32 mouse cellular contexts compared by ENCODE assay signal in genomic region chr10:76541336-76542085, GRCm38 (mm10). TPM values are rescaled to one million over a fixed set of nuclear protein-coding genes. Genes with fewer than 3 reads are reported as not detected.
DNase-seq lines count a peak whose midpoint lies in the region; ATAC-seq and TF ChIP-seq lines count a peak whose summit lies in the region.
"Had no signal": no experiment of that assay in that cellular context is flagged by ENCODE, and none has a peak within 500 bp of the region (broad histone marks: within the 10 kb centered on the region; RNA-seq: fewer than 3 reads in every experiment).

No protein-coding gene starts in this region.

- H3K9ac ChIP-seq in liver, embryonic 11.5 days (ENCODE audit: low read depth, low read length): no peak overlapping the region
- no peak overlapping the region for H3K9ac ChIP-seq in liver, embryonic 12.5 days
- H3K9ac ChIP-seq: liver, embryonic 15.5 days; lung, embryonic 15.5 days; neural tube, embryonic 15.5 days had no signal

- H3K36me3 ChIP-seq in liver, embryonic 11.5 days (ENCODE audit: control insufficient read depth, insufficient read depth, low read length): peaks cover 27% of the 10 kb centered on the region
- H3K36me3 ChIP-seq in liver, embryonic 12.5 days: peaks cover 99% of the 10 kb centered on the region
- H3K36me3 ChIP-seq in embryonic facial prominence, embryonic 10.5 days (replicated peaks): peaks cover 100% of the 10 kb centered on the region

- ATAC-seq in liver, embryonic 11.5 days (replicated peaks; ENCODE audit: low FRiP score): 0 out of 2 replicates have a peak, but pooled peaks have one; percentile 12
- no peak for ATAC-seq in liver, embryonic 12.5 days
- peak; percentile 57 for ATAC-seq in CD4-positive, CD25-positive, alpha-beta regulatory T cell, adult 4 months
- ATAC-seq: forebrain, embryonic 16.5 days; hindbrain, embryonic 16.5 days; intestine, postnatal 0 days had no signal

- no peaks in the 10 kb centered on the region for H3K9me3 ChIP-seq in liver, embryonic 11.5 days (ENCODE audit: control insufficient read depth, low read length)
- no peaks in the 10 kb centered on the region for H3K9me3 ChIP-seq in liver, embryonic 12.5 days (replicated peaks)
- no peaks in the 10 kb centered on the region for H3K9me3 ChIP-seq in embryonic facial prominence, embryonic 10.5 days
- H3K9me3 ChIP-seq: forebrain, embryonic 10.5 days; liver, embryonic 15.5 days; lung, embryonic 15.5 days; neural tube, embryonic 15.5 days had no signal

- H3K4me2 ChIP-seq in liver, embryonic 11.5 days: no peak overlapping the region
- no peak overlapping the region for H3K4me2 ChIP-seq in liver, embryonic 12.5 days
- H3K4me2 ChIP-seq: liver, embryonic 15.5 days; lung, embryonic 15.5 days; midbrain, embryonic 11.5 days; neural tube, embryonic 15.5 days had no signal

- H3K27me3 ChIP-seq in liver, embryonic 11.5 days (replicated peaks; ENCODE audit: control insufficient read depth, insufficient read depth, low read length): no peaks in the 10 kb centered on the region
- H3K27me3 ChIP-seq in liver, embryonic 12.5 days (replicated peaks): no peaks in the 10 kb centered on the region
- no peaks in the 10 kb centered on the region for H3K27me3 ChIP-seq in embryonic facial prominence, embryonic 10.5 days (replicated peaks; ENCODE audit: low read depth, poor library complexity, severe bottlenecking)
- H3K27me3 ChIP-seq: liver, embryonic 15.5 days; lung, embryonic 15.5 days; neural tube, embryonic 15.5 days had no signal

- DNase-seq in liver, embryonic 11.5 days (ENCODE audit: low spot score): no peak
- peak; percentile 47 for DNase-seq in induced T-regulatory cell, adult 2 months (ENCODE audit: low read depth)
- DNase-seq in natural killer cell, adult 2 months (ENCODE audit: low spot score in 2 of 2): peak; percentile 55 to 72
- no peak for DNase-seq in right cerebral cortex, adult 2 months (ENCODE audit: low spot score in 2 of 2)
- DNase-seq in embryonic facial prominence, embryonic 10.5 days (ENCODE audit: low spot score): no peak
- DNase-seq in gastrocnemius, adult 2 months: no peak
- DNase-seq: adrenal gland, postnatal 10 days; cerebellum, adult 2 months; gastrocnemius, postnatal 25 days; heart, postnatal 4 days; kidney, postnatal 36 days; lung, postnatal 36 days had no signal

- H3K4me3 ChIP-seq in liver, embryonic 11.5 days (ENCODE audit: low read depth, low read length): no peak overlapping the region
- H3K4me3 ChIP-seq in liver, embryonic 12.5 days: no peak overlapping the region
- H3K4me3 ChIP-seq in embryonic facial prominence, embryonic 10.5 days: no peak overlapping the region
- no peak overlapping the region for H3K4me3 ChIP-seq in gastrocnemius, adult 2 months
- H3K4me3 ChIP-seq: forebrain, embryonic 10.5 days; liver, embryonic 15.5 days; lung, embryonic 15.5 days; neural tube, embryonic 15.5 days had no signal

- WGBS in liver, embryonic 11.5 days: 78% methylated on average over 11 of the region's 11 CpGs
- 67% methylated on average over 11 of the region's 11 CpGs for WGBS in liver, embryonic 12.5 days (ENCODE audit: insufficient replicate concordance)
- WGBS in embryonic facial prominence, embryonic 10.5 days: 94% methylated on average over 11 of the region's 11 CpGs

- H3K4me1 ChIP-seq in liver, embryonic 11.5 days (replicated peaks; ENCODE audit: control insufficient read depth, insufficient read depth, low read length): no peaks in the 10 kb centered on the region
- no peaks in the 10 kb centered on the region for H3K4me1 ChIP-seq in liver, embryonic 12.5 days
- no peaks in the 10 kb centered on the region for H3K4me1 ChIP-seq in embryonic facial prominence, embryonic 10.5 days
- H3K4me1 ChIP-seq: forebrain, embryonic 10.5 days; lung, embryonic 15.5 days; neural tube, embryonic 15.5 days had no signal

- H3K27ac ChIP-seq in liver, embryonic 11.5 days (ENCODE audit: low read depth, low read length): no peak overlapping the region
- H3K27ac ChIP-seq in liver, embryonic 12.5 days: no peak overlapping the region
- H3K27ac ChIP-seq in embryonic facial prominence, embryonic 10.5 days (replicated peaks): no peak overlapping the region
- no peak overlapping the region for H3K27ac ChIP-seq in gastrocnemius, adult 2 months
- H3K27ac ChIP-seq: forebrain, embryonic 10.5 days; liver, embryonic 15.5 days; lung, embryonic 15.5 days; neural tube, embryonic 15.5 days had no signal

- intact Hi-C loops in gastrocnemius, adult 2 months (cut with DNase I): no loop called here

- TF ChIP-seq CTCF in gastrocnemius, adult 2 months (IDR thresholded peaks at IDR 0.05): no peak

RNA-seq across cellular contexts. Expression of gene Lss, which starts 10.1 kb away (rescaled TPM):
- 48.3 and 56.0 TPM in 2 replicates for polyA plus RNA-seq in liver, embryonic 11.5 days (2014; fragmentation: Nextera tagmentation; extraction: Ambion mirVana)
- polyA plus RNA-seq in liver, embryonic 12.5 days (2016; fragmentation: Nextera tagmentation; extraction: Ambion mirVana): 51.9 and 53.5 TPM in 2 replicates
- 10 to 100 TPM; 13.8 to 15.3 TPM for polyA plus RNA-seq in CD4-positive, CD25-positive, alpha-beta regulatory T cell, adult 4 months (2017; shearing (Covaris generic))
- polyA plus RNA-seq in embryonic facial prominence, embryonic 10.5 days (2016; fragmentation: Nextera tagmentation; extraction: Ambion mirVana): 55.9 and 59.6 TPM in 2 replicates
- 1 to 10 TPM; 8.0 to 9.2 TPM for total RNA-seq in gastrocnemius, adult 2 months (2021)

RNA-seq across cellular contexts. Expression of gene Spatc1l, which starts 20.6 kb away (rescaled TPM):
- not detected in 2 replicates for polyA plus RNA-seq in liver, embryonic 11.5 days (2014; fragmentation: Nextera tagmentation; extraction: Ambion mirVana)
- polyA plus RNA-seq in liver, embryonic 12.5 days (2016; fragmentation: Nextera tagmentation; extraction: Ambion mirVana): not detected in 2 replicates
- polyA plus RNA-seq in CD4-positive, CD25-positive, alpha-beta regulatory T cell, adult 4 months (2017; shearing (Covaris generic)): not detected
- 0.11 TPM in 1 of 2 replicates, not detected in the other for polyA plus RNA-seq in embryonic facial prominence, embryonic 10.5 days (2016; fragmentation: Nextera tagmentation; extraction: Ambion mirVana)
- total RNA-seq in gastrocnemius, adult 2 months (2021): not detected
- total RNA-seq: adrenal gland, postnatal 10 days; gastrocnemius, postnatal 25 days; heart, adult 8-10 months; heart, postnatal 4 days; layer of hippocampus, adult 8-10 months; left cerebral cortex, adult 18-20 months; left cerebral cortex, postnatal 36 days; MEL; midbrain, postnatal 0 days had no signal
- polyA plus RNA-seq: embryonic facial prominence, embryonic 11.5 days; forebrain, embryonic 10.5 days; heart, embryonic 14.5 days; hindbrain, embryonic 16.5 days; intestine, postnatal 0 days; kidney, embryonic 14.5 days; liver, embryonic 15.5 days; lung, embryonic 15.5 days; midbrain, embryonic 11.5 days; midbrain, postnatal 0 days; neural tube, embryonic 15.5 days had no signal

RNA-seq across cellular contexts. Expression of gene Ftcd, which starts 33.9 kb away (rescaled TPM):
- polyA plus RNA-seq in liver, embryonic 11.5 days (2014; fragmentation: Nextera tagmentation; extraction: Ambion mirVana): 13.3 and 17.3 TPM in 2 replicates
- polyA plus RNA-seq in liver, embryonic 12.5 days (2016; fragmentation: Nextera tagmentation; extraction: Ambion mirVana): 18.3 and 18.6 TPM in 2 replicates
- not detected for polyA plus RNA-seq in CD4-positive, CD25-positive, alpha-beta regulatory T cell, adult 4 months (2017; shearing (Covaris generic))
- polyA plus RNA-seq in embryonic facial prominence, embryonic 10.5 days (2016; fragmentation: Nextera tagmentation; extraction: Ambion mirVana): not detected in 2 replicates
- not detected for total RNA-seq in gastrocnemius, adult 2 months (2021)
- total RNA-seq: gastrocnemius, postnatal 25 days; heart, adult 8-10 months; left cerebral cortex, postnatal 36 days; MEL had no signal
- polyA plus RNA-seq: cerebellum, adult 2 months; embryonic facial prominence, embryonic 11.5 days; forebrain, embryonic 10.5 days; lung, embryonic 15.5 days; midbrain, embryonic 11.5 days; small intestine, adult 2 months had no signal

Comparison
In these comparisons a context has a peak if more than half of its experiments do, and no peak if none do; other contexts are left out.
1. DNase-seq: peak in induced T-regulatory cell, adult 2 months (single experiment) and natural killer cell, adult 2 months (2 of 2); none in liver, embryonic 11.5 days (single experiment), right cerebral cortex, adult 2 months (0 of 2), embryonic facial prominence, embryonic 10.5 days (single experiment) and gastrocnemius, adult 2 months (single experiment).
2. RNA of gene Ftcd, which starts 33.9 kb away (polyA plus RNA-seq): 18.3 to 18.6 TPM in liver, embryonic 12.5 days and 13.3 to 17.3 TPM in liver, embryonic 11.5 days; not detected in CD4-positive, CD25-positive, alpha-beta regulatory T cell, adult 4 months and not detected in embryonic facial prominence, embryonic 10.5 days; every median in the first group is over 10 times any median in the second.